Mouse (Mus musculus): ENCODE measurements around the gene Gpatch2.

Gene Gpatch2

GRCm38 (mm10) chr1:187215181-187216116, at the start of gene Gpatch2, which contains the start of gene Spata17:
Gene Gpatch2, plus strand, starts transcription at chr1:187215508.
Gene Spata17, minus strand, starts transcription at chr1:187215465.
- peak; percentile 89 for DNase-seq

- DNase-seq, result no peak
Observed at GRCm38 (mm10) chr1:187169646-187170045, 45.7 kb upstream of the Gpatch2 start.

GRCm38 (mm10) chr1:187170361-187170760, 44.9 kb upstream of the Gpatch2 start:
- DNase-seq, result no peak

- DNase-seq, result no peak
Observed at GRCm38 (mm10) chr1:187175991-187176390, 39.3 kb upstream of the Gpatch2 start.

- DNase-seq, result no peak
Observed at GRCm38 (mm10) chr1:187178546-187178945, 36.8 kb upstream of the Gpatch2 start.

- DNase-seq, result no peak
Observed at GRCm38 (mm10) chr1:187205506-187205905, 9.8 kb upstream of the Gpatch2 start.

GRCm38 (mm10) chr1:187209496-187209895, 5.8 kb upstream of the Gpatch2 start:
- no peak for DNase-seq

- DNase-seq, result no peak
Observed at GRCm38 (mm10) chr1:187210736-187211135, 4.6 kb upstream of the Gpatch2 start.

- DNase-seq, result no peak
Observed at GRCm38 (mm10) chr1:187216620-187217410, 1.5 kb downstream of the Gpatch2 start.

- no peak for DNase-seq
Observed at GRCm38 (mm10) chr1:187220756-187221155, 5.4 kb downstream of the Gpatch2 start.

GRCm38 (mm10) chr1:187226328-187227025, 11.2 kb downstream of the Gpatch2 start:
- no peak for DNase-seq

GRCm38 (mm10) chr1:187228414-187229146, 13.3 kb downstream of the Gpatch2 start:
- no peak for DNase-seq

GRCm38 (mm10) chr1:187230255-187230654, 14.9 kb downstream of the Gpatch2 start:
- no peak for DNase-seq

- DNase-seq, result no peak
Observed at GRCm38 (mm10) chr1:187232196-187232955, 17.1 kb downstream of the Gpatch2 start.

- no peak for DNase-seq
Observed at GRCm38 (mm10) chr1:187232996-187233615, 17.8 kb downstream of the Gpatch2 start.

GRCm38 (mm10) chr1:187235161-187235560, 19.9 kb downstream of the Gpatch2 start:
- no peak for DNase-seq

GRCm38 (mm10) chr1:187236296-187236695, 21.0 kb downstream of the Gpatch2 start:
- no peak for DNase-seq

GRCm38 (mm10) chr1:187238061-187238460, 22.8 kb downstream of the Gpatch2 start:
- DNase-seq, result no peak

GRCm38 (mm10) chr1:187240304-187240703, 25.0 kb downstream of the Gpatch2 start:
- no peak for DNase-seq

GRCm38 (mm10) chr1:187241329-187241728, 26.0 kb downstream of the Gpatch2 start:
- DNase-seq, result no peak

GRCm38 (mm10) chr1:187244734-187245133, 29.4 kb downstream of the Gpatch2 start:
- no peak for DNase-seq
